Mouse (Mus musculus) brain, embryonic 14.5 days (tissue): ENCODE measurements at regions not wholly inside any gene's neighbourhood (a gene's known extent, or its start where the extent isn't known, plus 50 kb on each side); places are given as distances from the start of the nearest gene placed in this dataset.

ENCODE experiments used
- CTCF ChIP-seq: fragments of 200-500 bp; IDR thresholded peaks from 2 replicates; pipeline ENCODE4 v1.5.1; 2012; ENCODE audit warnings: inconsistent platforms, mild to moderate bottlenecking, moderate library complexity, borderline replicate concordance; ENCODE audit not compliant: insufficient read depth, insufficient read length; ENCODE audit errors: extremely low read depth
- POLR2A ChIP-seq: fragments of 200-500 bp; IDR thresholded peaks from 2 replicates; pipeline ENCODE4 v1.6.1; 2012; ENCODE audit warnings: mild to moderate bottlenecking, inconsistent platforms, borderline replicate concordance; ENCODE audit not compliant: poor library complexity, insufficient read depth, insufficient read length, severe bottlenecking; ENCODE audit errors: extremely low read depth

DNA sequence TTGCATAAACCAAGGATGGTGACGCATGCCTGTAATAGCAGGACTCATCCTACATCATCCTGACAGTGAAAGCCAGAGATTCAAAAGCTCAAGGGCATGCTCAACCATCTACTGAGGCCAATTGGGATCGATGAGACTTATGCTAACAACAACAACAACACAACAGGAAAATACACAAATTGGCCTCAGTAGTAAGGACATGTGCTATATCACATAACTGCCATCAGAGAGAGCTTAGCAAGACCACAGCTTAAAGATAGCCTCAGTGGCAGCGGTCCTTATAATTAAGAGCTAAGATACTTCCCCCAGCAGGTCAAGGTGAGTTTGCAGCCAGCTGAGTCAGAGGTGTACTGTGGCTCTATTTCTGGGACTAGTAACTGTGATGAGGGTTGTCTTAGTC, 102.0 kb upstream of the Fhl2 start:
- TF ChIP-seq CTCF (no peak), POLR2A (no peak)
